Mouse (Mus musculus) CH12.LX (cell line): ENCODE measurements around the gene Slf1. TPM values are rescaled to one million over a fixed set of nuclear protein-coding genes. Genes with fewer than 3 reads are reported as not detected.

Source experiments
- DNase-seq: peaks from one replicate; pipeline ENCODE4 v3.0.0-alpha.2; 2013; ENCODE audit errors: extremely low read depth
- H3K27ac ChIP-seq: 2 replicates; pipeline ENCODE4 v1.5.1; 2012; ENCODE audit warnings: low read depth, mild to moderate bottlenecking, control low read depth, moderate library complexity; ENCODE audit not compliant: insufficient read depth
- H3K27me3 ChIP-seq: replicated peaks from 2 replicates; pipeline ENCODE3; 2012; ENCODE audit warnings: inconsistent platforms
- H3K36me3 ChIP-seq, 2 experiments: replicated peaks in 1 of 2; 2 replicates each; pipeline versions ENCODE3 to v1.6.1; 2012; ENCODE audit warnings: inconsistent platforms in 1 of 2, low read length in 1 of 2, mild to moderate bottlenecking in 1 of 2, mixed read lengths in 1 of 2, moderate library complexity in 1 of 2; ENCODE audit not compliant: control insufficient read depth in 1 of 2, insufficient read depth in 1 of 2
- H3K4me1 ChIP-seq, 2 experiments: 2 replicates each; pipeline ENCODE4 v1.6.1; 2012; ENCODE audit warnings: inconsistent platforms in 1 of 2, moderate library complexity in 1 of 2; ENCODE audit not compliant: insufficient read depth in 2 of 2, control insufficient read depth in 1 of 2
- H3K4me2 ChIP-seq: 2 replicates; pipeline ENCODE4 v1.6.1; 2012; ENCODE audit warnings: low read depth, mild to moderate bottlenecking, control low read depth; ENCODE audit not compliant: poor library complexity, insufficient read depth, severe bottlenecking
- H3K4me3 ChIP-seq, 3 experiments: fragments of 150-350 bp in 1 of 3; sonication (generic) in 1 of 3; replicated peaks in 1 of 3; 2 replicates each; pipeline versions ENCODE3 to v1.5.1; 2011 to 2012; ENCODE audit warnings: low read depth in 2 of 3, low read length in 2 of 3, mild to moderate bottlenecking in 2 of 3, moderate library complexity in 2 of 3, control low read depth in 1 of 3, improper control_type of control experiment in 1 of 3, inconsistent platforms in 1 of 3, mixed read lengths in 1 of 3; ENCODE audit not compliant: poor library complexity in 1 of 3
- H3K79me2 ChIP-seq: replicated peaks from 2 replicates; pipeline ENCODE4 v1.6.1; 2012; ENCODE audit warnings: mild to moderate bottlenecking, moderate library complexity; ENCODE audit not compliant: control insufficient read depth, poor library complexity, insufficient read depth, severe bottlenecking; ENCODE audit errors: extremely low read depth
- H3K9ac ChIP-seq: 2 replicates; pipeline ENCODE4 v1.6.1; 2012; ENCODE audit warnings: low read depth, mild to moderate bottlenecking, control low read depth, moderate library complexity; ENCODE audit not compliant: insufficient read depth
- H3K9me3 ChIP-seq: replicated peaks from 2 replicates; pipeline ENCODE3; 2012; ENCODE audit warnings: low read length, inconsistent platforms, mixed read lengths
- CHD1 ChIP-seq: IDR thresholded peaks from 2 replicates; pipeline ENCODE4 v1.6.1; 2012; ENCODE audit warnings: low read depth, low read length, improper control_type of control experiment, inconsistent platforms
- CHD2 ChIP-seq: IDR thresholded peaks from 2 replicates; pipeline ENCODE4 v1.6.1; 2011; ENCODE audit warnings: low read length, improper control_type of control experiment
- CTCF ChIP-seq, 2 experiments: IDR thresholded peaks in 1 of 2; conservative IDR thresholded peaks in 1 of 2; 2 replicates each; pipeline ENCODE4 v1.5.1; 2011 to 2012; ENCODE audit warnings: low read depth in 2 of 2, low read length in 2 of 2, improper control_type of control experiment in 1 of 2, inconsistent platforms in 1 of 2, mild to moderate bottlenecking in 1 of 2, moderate library complexity in 1 of 2
- E2F4 ChIP-seq: IDR thresholded peaks from 2 replicates; pipeline ENCODE4 v1.6.1; 2011; ENCODE audit warnings: low read depth, low read length, improper control_type of control experiment; ENCODE audit not compliant: insufficient replicate concordance
- ELF1 ChIP-seq: IDR thresholded peaks from 2 replicates; pipeline ENCODE4 v1.6.1; 2014; ENCODE audit warnings: low read depth, mild to moderate bottlenecking, inconsistent platforms, low read length, improper control_type of control experiment
- EP300 ChIP-seq: IDR thresholded peaks from 2 replicates; pipeline ENCODE4 v1.6.1; 2011; ENCODE audit warnings: low read length, improper control_type of control experiment
- ETS1 ChIP-seq: conservative IDR thresholded peaks from 2 replicates; pipeline ENCODE4 v1.6.1; 2012; ENCODE audit warnings: low read depth, mild to moderate bottlenecking, inconsistent platforms, low read length, improper control_type of control experiment, moderate library complexity
- GABPA ChIP-seq: IDR thresholded peaks from 2 replicates; pipeline ENCODE4 v1.6.1; 2012; ENCODE audit warnings: low read depth, low read length, improper control_type of control experiment, inconsistent platforms; ENCODE audit not compliant: insufficient replicate concordance
- IRF4 ChIP-seq: IDR thresholded peaks from 2 replicates; pipeline ENCODE4 v1.6.1; 2014; ENCODE audit warnings: low read depth, mild to moderate bottlenecking, inconsistent platforms, low read length, improper control_type of control experiment
- JUN ChIP-seq: IDR thresholded peaks from 2 replicates; pipeline ENCODE4 v1.6.1; 2011; ENCODE audit warnings: low read depth, mild to moderate bottlenecking, low read length, improper control_type of control experiment, moderate library complexity; ENCODE audit not compliant: insufficient read depth
- JUND ChIP-seq: conservative IDR thresholded peaks from 2 replicates; pipeline ENCODE4 v1.6.1; 2011; ENCODE audit warnings: low read depth, low read length, improper control_type of control experiment
- KAT2A ChIP-seq: IDR thresholded peaks from 2 replicates; pipeline ENCODE4 v1.6.1; 2012; ENCODE audit warnings: low read length, improper control_type of control experiment, inconsistent platforms; ENCODE audit not compliant: insufficient replicate concordance
- MAX ChIP-seq: IDR thresholded peaks from 2 replicates; pipeline ENCODE4 v1.6.1; 2011; ENCODE audit warnings: low read length, improper control_type of control experiment
- MAZ ChIP-seq: IDR thresholded peaks from 2 replicates; pipeline ENCODE4 v1.6.1; 2012; ENCODE audit warnings: low read depth, mild to moderate bottlenecking, inconsistent platforms, low read length, improper control_type of control experiment, moderate library complexity
- MEF2A ChIP-seq: IDR thresholded peaks from 2 replicates; pipeline ENCODE4 v1.6.1; 2014; ENCODE audit warnings: low read depth, mild to moderate bottlenecking, inconsistent platforms, low read length, improper control_type of control experiment, borderline replicate concordance
- MXI1 ChIP-seq: IDR thresholded peaks from 2 replicates; pipeline ENCODE4 v1.6.1; 2011; ENCODE audit warnings: mild to moderate bottlenecking, low read depth, low read length, improper control_type of control experiment
- MYC ChIP-seq: IDR thresholded peaks from 2 replicates; pipeline ENCODE4 v1.6.1; 2011; ENCODE audit warnings: low read depth, mild to moderate bottlenecking, improper control_type of control experiment, low read length
- NELFE ChIP-seq: IDR thresholded peaks from 2 replicates; pipeline ENCODE4 v1.6.1; 2011; ENCODE audit warnings: low read depth, low read length, improper control_type of control experiment
- NRF1 ChIP-seq: IDR thresholded peaks from 2 replicates; pipeline ENCODE4 v1.6.1; 2014; ENCODE audit warnings: low read depth, mild to moderate bottlenecking, inconsistent platforms, low read length, improper control_type of control experiment, moderate library complexity
- PAX5 ChIP-seq: IDR thresholded peaks from 2 replicates; pipeline ENCODE4 v1.6.1; 2012; ENCODE audit warnings: low read length, inconsistent platforms, mixed read lengths
- POLR2A ChIP-seq: IDR thresholded peaks from 2 replicates; pipeline ENCODE4 v1.6.1; 2011; ENCODE audit warnings: low read depth, mild to moderate bottlenecking, improper control_type of control experiment, low read length
- POLR2AphosphoS2 ChIP-seq: IDR thresholded peaks from 2 replicates; pipeline ENCODE4 v1.6.1; 2011; ENCODE audit warnings: low read depth, low read length, improper control_type of control experiment
- RAD21 ChIP-seq: IDR thresholded peaks from 2 replicates; pipeline ENCODE4 v1.6.1; 2011; ENCODE audit warnings: low read depth, mild to moderate bottlenecking, low read length, improper control_type of control experiment, moderate library complexity
- RCOR1 ChIP-seq: conservative IDR thresholded peaks from 2 replicates; pipeline ENCODE4 v1.6.1; 2012; ENCODE audit warnings: low read depth, mild to moderate bottlenecking, inconsistent platforms, low read length, improper control_type of control experiment
- SIN3A ChIP-seq: IDR thresholded peaks from 2 replicates; pipeline ENCODE4 v1.6.1; 2012; ENCODE audit warnings: low read length, improper control_type of control experiment, inconsistent platforms
- SMC3 ChIP-seq: IDR thresholded peaks from 2 replicates; pipeline ENCODE4 v1.6.1; 2011; ENCODE audit warnings: low read depth, low read length, improper control_type of control experiment
- TCF12 ChIP-seq: IDR thresholded peaks from 2 replicates; pipeline ENCODE4 v1.6.1; 2014; ENCODE audit warnings: low read depth, mild to moderate bottlenecking, inconsistent platforms, low read length, improper control_type of control experiment
- UBTF ChIP-seq: IDR thresholded peaks from 2 replicates; pipeline ENCODE4 v1.6.1; 2012; ENCODE audit warnings: low read depth, mild to moderate bottlenecking, inconsistent platforms, low read length, improper control_type of control experiment, moderate library complexity
- USF1 ChIP-seq: IDR thresholded peaks from 2 replicates; pipeline ENCODE4 v1.6.1; 2014; ENCODE audit warnings: low read depth, mild to moderate bottlenecking, inconsistent platforms, low read length, improper control_type of control experiment
- USF2 ChIP-seq: conservative IDR thresholded peaks from 2 replicates; pipeline ENCODE4 v1.6.1; 2011; ENCODE audit warnings: low read depth, low read length, improper control_type of control experiment
- ZC3H11A ChIP-seq: IDR thresholded peaks from 2 replicates; pipeline ENCODE4 v1.6.1; 2012; ENCODE audit warnings: low read depth, mild to moderate bottlenecking, inconsistent platforms, low read length, improper control_type of control experiment
- ZKSCAN1 ChIP-seq: IDR thresholded peaks from 2 replicates; pipeline ENCODE4 v1.6.1; 2012; ENCODE audit warnings: low read depth, inconsistent platforms, low read length, improper control_type of control experiment, borderline replicate concordance
- ZNF384 ChIP-seq: IDR thresholded peaks from 2 replicates; pipeline ENCODE4 v1.6.1; 2012; ENCODE audit warnings: low read depth, low read length, improper control_type of control experiment, inconsistent platforms
- dilution Hi-C: fragments of 300-500 bp; cut with MboI; formaldehyde crosslinking; loops from 2 replicates; pipeline ENCODE4 v1.14.3; 2020; ENCODE audit warnings: low sequenced_read_pairs; ENCODE audit not compliant: extremely low pct_unique_long_range_greater_than_20kb, extremely low pct_ligation_motif_present
- in situ Hi-C: fragments of 300-500 bp; cut with MboI; formaldehyde crosslinking; loops from 3 replicates; pipeline ENCODE4 v1.14.3; 2019; ENCODE audit warnings: low sequenced_read_pairs, low pct_ligation_motif_present, low pct_unique_long_range_greater_than_20kb, mixed read lengths
- polyA plus RNA-seq: library from polyadenylated mRNA; unstranded; fragments of >175 nt; gene quantifications from 2 replicates; pipeline ENCODE4 v1.2.1, GENCODE M21; 2012; ENCODE audit warnings: low read depth; ENCODE audit not compliant: insufficient read length
- total RNA-seq, 2 experiments: library from RNA; depleted of rRNA; stranded (reverse); fragments of 300-350 nt in 1 of 2; fragments of >200 nt in 1 of 2; gene quantifications; 2 replicates each; pipeline ENCODE4 v1.2.3; 2012 to 2014

Slf1 gene
- total and polyA plus RNA-seq, 3 experiments: 24.1 to 52.2 (median 25.4) TPM

DNA sequence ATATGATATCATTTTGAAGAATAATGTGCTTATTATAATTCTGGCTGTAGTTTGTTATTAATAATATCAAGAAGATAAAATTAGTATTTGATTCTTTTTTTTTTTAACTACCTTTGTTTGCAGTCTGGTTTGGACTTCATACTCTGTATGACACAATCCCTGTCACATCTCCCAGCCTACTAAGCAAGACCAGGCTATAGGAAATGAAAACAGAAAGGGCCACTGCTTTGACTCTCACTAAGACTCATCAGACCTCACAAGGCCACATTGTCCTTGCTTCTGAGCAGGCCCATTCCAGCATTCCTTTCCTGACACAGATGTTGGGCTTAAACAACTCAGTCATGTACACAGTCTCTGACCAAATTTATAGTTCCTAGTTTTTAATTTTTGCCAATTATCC, 42.7 kb upstream of the Slf1 start:
- no peaks in the 10 kb centered on the region for H3K27me3 ChIP-seq
- peaks cover 0 to 19% of the 10 kb centered on the region in 2 experiments for H3K36me3 ChIP-seq
- no peak overlapping the region for H3K4me2 ChIP-seq
- H3K27ac ChIP-seq: no peak overlapping the region
- TF ChIP-seq ZNF384 (no peak), E2F4 (no peak), USF1 (no peak), JUN (no peak), MAZ (no peak), GABPA (no peak), EP300 (no peak), TCF12 (no peak), ETS1 (no peak), PAX5 (no peak), ZKSCAN1 (no peak), NRF1 (no peak), USF2 (no peak), KAT2A (no peak), NELFE (no peak)
- peaks cover 0 to 5% of the 10 kb centered on the region in 2 experiments; a peak in 1 of 4 replicates for H3K4me1 ChIP-seq
- no peaks in the 10 kb centered on the region for H3K79me2 ChIP-seq
- no peak overlapping the region for H3K4me3 ChIP-seq
- dilution Hi-C loops: no loop called here
- in situ Hi-C loops: no loop called here
- no peak for DNase-seq
- no peaks in the 10 kb centered on the region for H3K9me3 ChIP-seq
- no peak overlapping the region for H3K9ac ChIP-seq

DNA sequence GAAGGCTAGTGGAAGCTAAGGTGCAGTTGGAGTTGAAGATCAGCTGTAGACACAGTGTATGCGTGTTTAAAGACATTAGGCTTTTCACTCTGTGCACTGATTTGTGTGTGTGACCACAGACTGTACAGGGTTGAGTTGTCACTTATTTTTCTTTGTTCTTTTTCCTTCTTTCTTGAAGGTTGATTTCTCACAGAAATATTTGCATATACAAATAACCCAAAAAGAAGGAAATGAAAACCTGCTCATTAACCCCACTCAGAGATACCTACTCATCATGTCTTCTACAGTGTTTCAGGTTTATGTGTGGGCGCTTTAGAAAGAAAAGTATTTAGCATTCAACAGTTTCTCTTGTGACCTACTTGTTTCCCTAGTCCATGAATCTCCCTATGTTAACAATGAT, 5.6 kb upstream of the Slf1 start:
- peak overlapping the region; percentile 71 for H3K27ac ChIP-seq
- H3K4me3 ChIP-seq: no peak overlapping the region
- in situ Hi-C loops (no loop called here), dilution Hi-C loops (no loop called here)
- DNase-seq: peak; percentile 82
- H3K4me1 ChIP-seq: peaks cover 3 to 36% of the 10 kb centered on the region in 2 experiments; a peak in 2 of 4 replicates
- no peaks in the 10 kb centered on the region for H3K27me3 ChIP-seq
- H3K4me2 ChIP-seq: peak overlapping the region; percentile 2; the same call in 1 of the 2 replicates
- H3K79me2 ChIP-seq: peaks cover 28% of the 10 kb centered on the region
- H3K9ac ChIP-seq: no peak overlapping the region
- H3K36me3 ChIP-seq: peaks cover 3 to 4% of the 10 kb centered on the region in 2 experiments
- no peaks in the 10 kb centered on the region for H3K9me3 ChIP-seq
- TF ChIP-seq JUN (peak; percentile 81), IRF4 (peak; percentile 97), SIN3A (peak; percentile 79), CHD1 (no peak), ZC3H11A (no peak), EP300 (peak; percentile 97), MYC (peak; percentile 75), ELF1 (peak; percentile 62; the same call in 1 of the 2 replicates), MAZ (0 out of 2 replicates have a peak, but pooled peaks have one; percentile 39), E2F4 (peak; percentile 75; the same call in 1 of the 2 replicates), RAD21 (no peak; the same call in 1 of the 2 replicates), RCOR1 (peak; percentile 94), UBTF (no peak), ETS1 (peak; percentile 88), MEF2A (peak; percentile 82), POLR2A (no peak), JUND (peak; percentile 95), NELFE (no peak), CHD2 (peak; percentile 47; the same call in 1 of the 2 replicates), CTCF (conservative IDR thresholded peaks at IDR 0.05 in 1 of 2, IDR thresholded peaks at IDR 0.05 in 1 of 2; ENCODE audit: low read depth in 2 of 2, low read length in 2 of 2) (no peak), SMC3 (no peak; the same call in 1 of the 2 replicates), NRF1 (no peak), MXI1 (0 out of 2 replicates have a peak, but pooled peaks have one; percentile 32), POLR2AphosphoS2 (no peak), MAX (no peak)
